Mouse (Mus musculus) ZHBTc4 (cell line): Measurements from ENCODE around the gene Gm45623.
A peak's percentile ranks its signal among the peaks of the same experiment; 100 is the strongest.

Source experiments
- DNase-seq: peaks from one replicate; pipeline ENCODE4 v3.0.0-alpha.2; 2011; ENCODE audit warnings: low read depth, low spot score

Gene Gm45623

DNA sequence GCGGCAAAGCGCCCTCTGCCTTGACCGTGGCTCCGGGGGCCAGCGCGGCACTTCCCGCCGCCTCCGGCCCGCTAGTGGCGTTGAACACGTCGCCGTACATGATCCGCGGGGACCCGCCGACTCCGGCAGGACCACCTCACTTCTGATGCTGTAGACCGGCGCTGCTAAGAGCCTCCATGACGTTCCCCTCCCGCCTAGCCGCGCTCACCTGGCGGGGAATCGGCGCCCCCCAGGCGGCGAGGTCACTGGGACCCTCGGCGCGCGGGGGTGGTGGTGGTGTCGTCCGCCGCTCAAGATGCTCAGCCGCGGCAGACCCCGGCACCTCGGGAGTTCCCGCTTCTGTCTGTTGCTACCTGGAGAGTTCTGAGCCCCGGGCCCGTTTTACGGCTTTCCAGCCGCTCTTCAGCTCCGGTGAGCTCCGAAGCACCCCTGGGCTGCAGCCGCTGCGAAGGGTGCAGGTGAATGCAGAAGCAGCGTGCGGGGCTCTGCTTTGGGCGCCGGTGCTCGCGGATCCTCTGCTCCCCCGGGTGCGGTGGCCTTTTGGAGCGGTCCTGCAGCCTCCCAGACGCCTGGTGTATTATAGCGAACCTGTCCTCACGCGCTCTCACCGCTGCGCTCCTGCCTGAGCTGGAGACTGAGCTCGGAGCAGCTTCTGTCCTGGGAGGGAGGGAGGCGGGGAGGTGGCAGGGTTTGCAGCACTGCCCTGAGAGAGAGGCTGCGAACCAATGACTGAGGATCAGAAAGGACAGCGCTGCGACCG lies at the start of gene Gm45623:
Gm45623 (minus strand) TSS at position 636 of the 760 bp plus-strand sequence.
- peak; percentile 70 for DNase-seq

DNA sequence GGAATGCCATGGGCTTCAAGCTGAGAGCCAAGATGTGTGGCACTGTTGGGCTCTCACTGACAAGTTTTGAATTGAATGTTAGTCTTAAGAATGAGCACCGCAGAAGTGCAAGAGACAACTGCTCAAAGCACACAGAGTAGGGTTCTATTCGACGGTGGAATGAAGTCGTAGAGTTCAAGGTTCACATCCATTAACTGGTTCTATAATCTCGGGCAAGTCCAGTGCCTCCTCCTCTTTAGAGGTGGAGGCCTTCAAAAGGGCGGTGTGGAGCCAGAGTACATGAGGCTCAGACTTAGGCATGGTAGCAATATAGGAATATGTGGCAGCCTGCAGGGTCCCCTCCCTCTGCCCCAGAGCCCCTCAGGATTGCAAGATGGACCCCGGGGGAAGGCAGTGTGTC lies 43.8 kb upstream of the Gm45623 start:
- DNase-seq, result no peak

DNA sequence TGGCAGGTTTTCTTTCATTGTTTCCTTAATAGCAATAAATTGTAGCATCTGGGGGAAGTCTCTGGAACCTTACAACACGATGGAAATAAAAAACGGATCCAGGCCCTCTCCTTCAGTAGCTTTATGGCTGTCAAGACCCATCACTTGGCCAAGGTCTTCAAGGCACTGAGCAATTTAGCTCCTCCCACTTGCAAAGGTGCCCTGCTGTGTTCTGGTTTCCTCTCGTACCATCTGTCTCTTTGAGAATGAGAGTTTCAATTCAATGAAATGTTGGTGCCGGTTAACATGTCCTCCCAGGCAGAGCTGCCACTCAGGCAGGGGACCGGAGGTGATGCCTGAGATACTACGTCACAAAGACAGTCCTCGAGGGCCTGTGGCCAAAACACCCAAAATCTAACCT lies 41.9 kb upstream of the Gm45623 start:
- DNase-seq, result no peak

DNA sequence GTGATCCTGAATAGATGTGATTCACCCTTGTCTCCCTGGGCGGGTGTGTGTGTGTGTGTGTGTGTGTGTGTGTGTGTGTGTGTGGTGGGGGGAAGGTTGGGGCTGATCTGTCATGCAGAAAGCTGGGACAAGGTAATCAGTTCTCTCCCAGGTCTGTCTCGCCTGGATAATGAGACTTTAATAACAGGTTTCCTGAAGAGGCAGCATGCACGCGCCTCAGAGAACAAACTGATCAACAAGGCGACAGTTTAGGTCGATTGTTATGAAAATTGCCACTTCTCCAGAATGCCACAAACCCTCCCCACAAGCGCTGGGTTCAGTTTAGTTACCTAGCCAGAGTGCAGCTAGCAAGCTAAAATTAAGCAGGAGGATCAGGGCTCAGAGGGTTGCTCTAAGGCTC lies 40.8 kb upstream of the Gm45623 start:
- DNase-seq, result peak; percentile 15

DNA sequence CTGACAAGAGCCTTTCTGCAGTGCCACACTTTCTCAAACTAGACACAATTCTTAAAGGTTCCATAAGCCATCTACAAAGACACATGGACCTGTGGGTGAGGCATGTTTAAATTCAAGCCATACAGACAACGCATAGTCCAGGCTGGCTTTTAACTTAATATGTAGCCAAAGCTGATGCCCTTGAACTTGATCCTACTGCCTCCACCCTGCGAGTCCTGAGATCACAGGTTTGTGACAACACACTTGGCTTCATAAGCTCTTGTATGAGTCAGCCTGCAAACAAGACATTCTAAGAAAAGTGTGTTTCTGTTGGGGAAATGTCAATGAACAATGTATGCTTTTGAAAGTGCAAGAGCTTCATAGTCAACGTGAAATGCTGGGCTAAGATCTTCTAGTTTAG lies 39.2 kb upstream of the Gm45623 start:
- DNase-seq, result no peak

DNA sequence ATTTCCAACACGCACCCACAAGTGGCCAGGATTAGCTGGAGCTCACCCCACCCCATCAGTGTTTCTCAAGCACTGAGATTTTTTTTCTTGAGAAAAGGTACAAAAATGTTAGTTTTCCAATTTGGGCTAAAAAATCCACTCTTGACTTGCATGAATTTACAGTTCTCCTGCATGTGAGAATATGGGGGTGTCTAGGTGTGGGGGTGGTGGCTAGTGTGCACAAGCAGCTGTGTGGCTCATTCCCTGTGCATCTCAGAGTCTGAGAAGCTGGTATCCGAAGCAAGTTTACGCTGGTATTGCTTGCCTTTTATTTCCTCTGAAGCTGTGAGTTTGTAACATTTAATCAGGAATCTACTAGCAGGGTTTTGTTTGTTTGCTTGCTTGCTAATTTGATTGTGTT lies 37.1 kb upstream of the Gm45623 start:
- DNase-seq, result no peak

DNA sequence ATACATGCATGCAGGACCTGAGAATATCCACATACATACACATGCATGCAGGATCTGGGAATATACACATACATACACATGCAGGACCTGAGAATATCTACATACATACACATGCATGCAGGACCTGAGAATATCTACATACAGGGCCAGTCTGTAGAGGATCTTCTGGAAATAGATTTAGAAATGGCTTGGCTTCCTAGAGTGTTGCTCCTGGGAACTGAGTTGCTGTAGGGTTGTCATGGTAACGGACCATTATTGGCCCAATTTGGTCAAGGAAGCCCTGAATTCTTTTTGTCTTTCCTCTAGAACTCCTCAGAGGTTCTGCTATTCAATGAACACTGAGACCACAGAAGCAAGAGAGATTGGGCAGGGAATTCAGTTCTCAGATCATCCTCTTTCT lies 29.0 kb upstream of the Gm45623 start:
- no peak for DNase-seq

DNA sequence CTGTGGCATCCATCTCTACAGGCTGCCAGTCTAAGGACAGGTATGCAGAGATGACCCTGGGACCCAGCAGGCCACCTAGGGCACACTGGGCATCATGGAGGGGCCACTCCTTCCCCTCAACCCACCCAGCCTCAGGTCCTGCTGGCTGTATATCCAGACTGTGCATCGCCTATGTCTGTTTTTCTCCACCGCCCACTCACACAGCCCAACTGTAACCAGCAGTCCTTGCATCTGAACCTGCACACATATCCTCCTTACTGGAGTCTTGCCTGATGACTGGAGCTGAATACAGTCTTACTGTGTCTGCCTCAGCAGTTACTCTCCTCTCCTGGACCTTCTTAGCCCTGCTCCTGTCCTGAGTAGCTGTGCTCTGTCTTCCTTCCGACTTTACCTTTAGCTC lies 28.1 kb upstream of the Gm45623 start:
- no peak for DNase-seq

DNA sequence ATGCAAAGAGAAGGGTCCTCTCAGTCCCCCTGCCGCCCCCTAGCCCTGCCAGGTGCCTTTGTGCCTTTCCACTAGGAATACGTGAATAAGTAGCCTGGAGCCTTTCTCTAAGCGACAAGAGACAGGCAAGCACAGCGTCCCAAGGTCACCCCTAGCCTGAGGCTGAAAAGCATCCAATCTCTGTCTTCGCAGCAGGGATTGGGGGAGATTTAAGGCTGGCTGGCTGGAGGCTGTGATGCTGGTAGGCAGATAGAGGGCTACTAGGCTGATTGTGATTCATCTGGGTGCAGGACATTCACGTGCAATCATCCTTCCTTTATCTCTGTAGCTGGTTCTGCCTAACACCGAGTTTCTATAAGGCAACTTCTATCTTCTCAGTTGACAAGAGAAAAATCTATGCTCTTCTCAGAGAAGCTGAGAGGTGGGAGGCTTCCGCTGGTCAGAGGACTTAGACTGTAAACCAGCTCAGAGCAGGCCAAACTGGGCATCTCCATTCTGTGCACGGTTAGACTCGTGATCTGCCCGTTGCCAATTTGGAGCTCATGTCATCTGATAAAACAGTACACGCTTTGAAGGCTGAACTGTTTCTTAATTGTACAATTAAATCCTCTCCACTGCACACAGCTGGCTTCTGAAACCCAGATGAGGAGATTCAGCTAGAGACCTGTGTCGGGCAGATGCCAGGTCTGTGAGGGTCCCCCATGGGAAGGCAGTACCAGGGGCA lies 27.3 kb upstream of the Gm45623 start:
- peak; percentile 77 for DNase-seq

DNA sequence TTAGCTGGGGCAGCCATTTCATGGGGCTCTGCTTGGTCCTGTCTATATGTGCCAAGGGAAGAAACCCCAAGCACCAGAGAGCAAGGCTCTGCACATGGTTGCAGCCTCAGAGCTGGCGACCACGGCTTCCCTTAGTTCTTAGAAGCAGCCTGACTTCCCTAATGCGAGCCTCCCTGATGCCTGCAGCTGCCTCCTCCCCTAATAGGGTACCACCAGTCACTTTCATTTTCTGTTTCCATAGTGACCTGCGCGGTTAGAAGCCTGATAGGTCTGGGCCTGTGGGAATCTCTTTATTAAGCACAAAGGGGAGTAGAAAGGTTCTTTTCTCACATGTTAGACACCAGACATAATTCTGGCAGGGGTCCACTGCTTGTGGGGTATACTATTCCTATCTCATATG lies 20.7 kb upstream of the Gm45623 start:
- DNase-seq, result no peak

DNA sequence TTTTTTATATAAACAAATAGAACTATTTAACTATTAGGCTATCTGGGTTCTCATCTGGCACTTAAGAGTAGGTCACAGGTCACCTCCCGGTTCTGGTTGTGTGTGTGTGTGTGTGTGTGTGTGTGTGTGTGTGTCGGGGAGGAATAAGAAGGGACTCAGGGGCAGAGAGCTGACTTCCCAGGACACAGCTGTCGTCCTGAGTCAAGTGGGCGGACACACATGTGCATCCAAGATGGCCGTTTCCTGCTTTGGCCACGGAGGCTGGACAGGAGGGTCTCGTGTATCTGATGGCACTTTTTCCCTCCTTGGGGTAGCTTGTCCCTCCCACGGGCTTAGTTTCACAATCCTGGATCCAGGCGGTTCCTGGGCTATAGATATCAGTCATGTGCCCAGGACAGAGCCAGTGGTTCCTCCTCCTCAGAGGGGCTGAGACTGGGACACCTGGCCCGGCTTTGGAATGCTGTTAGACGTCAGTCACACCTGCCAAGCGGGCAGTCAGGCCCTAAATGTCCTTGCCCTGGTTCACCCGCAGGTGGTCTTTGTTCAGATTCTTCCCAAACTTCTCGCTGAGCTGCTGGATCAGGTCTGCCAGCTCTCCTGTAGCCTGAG lies 19.7 kb upstream of the Gm45623 start:
- DNase-seq, result no peak

DNA sequence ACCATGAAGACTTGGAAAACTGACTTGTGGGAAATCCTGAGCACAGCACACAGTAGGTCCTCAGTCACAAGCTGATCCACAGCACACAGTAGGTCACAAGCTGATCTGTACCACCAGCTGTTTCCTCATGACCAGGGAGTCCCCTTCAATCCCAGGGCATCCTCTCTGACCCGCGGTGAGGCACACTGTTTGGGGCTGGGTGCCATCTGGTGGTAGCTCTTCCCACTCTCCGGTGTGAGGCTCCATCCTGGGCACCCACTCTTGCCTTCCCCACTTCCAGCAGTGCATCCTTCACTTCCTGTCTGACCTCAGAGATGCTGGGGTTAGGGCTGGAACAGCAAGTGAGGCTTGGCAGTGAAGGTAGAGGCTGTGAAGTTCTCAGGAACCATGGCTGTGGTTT lies 19.0 kb upstream of the Gm45623 start:
- no peak for DNase-seq

DNA sequence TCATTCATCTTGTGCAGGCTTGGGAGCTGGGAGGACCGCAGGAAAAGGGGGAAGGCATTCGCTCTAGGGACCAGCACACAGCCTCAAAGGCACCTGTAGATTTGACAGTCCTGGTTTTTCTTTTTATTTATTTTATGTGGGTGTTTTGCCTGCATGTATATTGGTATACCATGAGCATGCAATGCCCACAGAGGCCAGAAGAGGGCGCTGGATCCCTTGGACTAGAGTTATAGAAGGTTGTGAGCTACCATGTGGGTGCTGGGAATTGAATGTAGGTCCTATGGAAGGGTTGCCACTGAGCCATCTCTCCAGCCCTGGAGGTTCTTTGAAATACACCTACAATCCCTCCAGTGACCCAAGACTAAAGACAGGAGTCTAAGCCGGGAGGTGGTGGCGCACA lies 17.2 kb upstream of the Gm45623 start:
- DNase-seq, result peak; percentile 35

DNA sequence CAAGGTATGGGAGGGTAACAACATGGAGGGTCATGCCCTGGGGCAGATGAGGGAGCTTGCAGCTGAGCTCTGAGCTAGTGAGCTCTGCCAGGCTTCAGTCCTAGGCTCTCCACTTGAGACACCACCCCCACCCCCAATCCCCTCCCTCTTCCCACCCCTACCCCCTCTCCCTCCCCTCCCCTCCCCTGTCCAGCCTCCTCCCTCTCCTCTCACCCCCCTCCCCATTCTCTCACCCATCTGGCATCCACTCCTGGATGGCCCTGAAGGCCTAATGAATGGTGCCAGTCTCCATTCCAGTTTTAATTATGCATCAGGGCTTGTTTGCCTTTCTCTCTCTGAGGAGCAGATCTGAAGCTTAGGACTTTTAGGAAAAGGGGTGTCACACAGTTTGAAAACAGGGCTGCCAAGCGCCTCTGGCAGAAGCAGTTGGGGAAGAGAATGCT lies 16.5 kb upstream of the Gm45623 start:
- no peak for DNase-seq

DNA sequence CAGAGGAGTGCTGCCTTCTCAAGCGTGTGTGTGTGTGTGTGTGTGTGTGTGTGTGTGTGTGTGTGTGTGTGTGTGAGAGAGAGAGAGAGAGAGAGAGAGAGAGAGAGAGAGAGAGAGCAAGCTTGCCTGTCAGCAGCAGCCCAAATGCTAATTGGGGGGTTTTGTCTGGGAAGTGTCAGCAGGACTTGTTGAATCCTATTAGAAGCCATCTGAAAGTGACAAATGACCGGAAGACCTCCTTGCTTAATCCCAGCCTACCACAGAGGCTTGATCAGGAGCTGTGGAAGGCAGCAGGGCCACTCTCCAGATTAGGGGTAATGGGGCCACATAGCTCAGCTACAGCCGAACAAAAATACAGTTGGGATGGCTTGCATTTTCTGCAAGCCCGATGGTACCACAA lies 15.8 kb upstream of the Gm45623 start:
- no peak for DNase-seq

DNA sequence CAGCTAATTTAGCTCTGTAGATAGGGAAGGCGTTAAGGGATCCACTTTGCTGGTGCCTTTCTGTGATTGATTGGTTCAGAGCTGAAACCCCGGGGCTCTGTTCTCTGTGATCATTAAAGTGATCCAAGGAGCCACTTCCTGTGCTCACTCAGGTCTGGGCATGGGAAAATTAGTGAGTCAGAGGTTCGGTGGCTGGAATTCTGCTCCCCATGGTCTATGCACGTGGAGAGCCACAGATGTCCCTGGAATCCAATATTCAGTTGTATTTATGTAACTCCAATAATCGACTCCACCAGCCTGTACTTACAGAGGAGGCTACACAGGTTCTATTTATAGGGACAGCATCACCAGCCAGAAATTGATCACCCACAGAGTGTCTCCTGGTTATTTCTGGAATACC lies 12.6 kb upstream of the Gm45623 start:
- DNase-seq, result no peak

DNA sequence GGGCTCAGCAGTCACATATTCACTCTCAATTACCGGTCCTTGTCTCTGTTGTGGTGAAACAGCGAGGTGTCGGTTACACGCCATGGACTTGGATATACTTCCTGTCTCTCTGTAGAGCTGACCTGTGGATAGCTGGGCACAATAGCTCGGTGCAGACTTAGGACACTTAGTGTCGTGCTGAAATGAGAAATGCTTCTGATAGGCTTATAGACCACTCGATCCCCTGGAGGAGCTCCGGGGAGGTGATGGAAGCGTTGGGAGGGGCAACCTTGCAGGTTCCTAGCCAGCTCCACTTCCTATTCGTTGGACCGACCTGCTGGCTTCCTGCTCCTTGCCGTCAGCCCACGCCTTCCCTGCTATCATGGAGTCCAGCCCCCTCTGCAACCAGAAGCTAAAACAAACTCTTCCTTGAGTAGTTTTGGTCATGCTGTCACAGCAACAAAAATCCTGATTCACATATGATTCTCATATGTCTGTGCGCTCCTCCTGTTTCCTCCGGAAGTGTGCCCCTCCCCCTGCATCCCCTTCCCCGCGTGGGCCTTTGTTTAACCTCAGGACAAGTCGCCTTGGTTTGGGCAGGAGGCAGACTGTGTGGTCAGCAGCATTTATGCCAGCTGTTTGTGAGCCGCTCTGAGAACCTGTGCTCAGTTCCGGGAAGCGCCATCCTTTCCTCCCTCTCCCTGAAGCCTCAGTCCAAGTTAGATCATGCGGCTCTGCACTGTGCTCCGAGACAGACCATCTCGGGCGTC lies 11.8 kb upstream of the Gm45623 start:
- peak; percentile 29 for DNase-seq

DNA sequence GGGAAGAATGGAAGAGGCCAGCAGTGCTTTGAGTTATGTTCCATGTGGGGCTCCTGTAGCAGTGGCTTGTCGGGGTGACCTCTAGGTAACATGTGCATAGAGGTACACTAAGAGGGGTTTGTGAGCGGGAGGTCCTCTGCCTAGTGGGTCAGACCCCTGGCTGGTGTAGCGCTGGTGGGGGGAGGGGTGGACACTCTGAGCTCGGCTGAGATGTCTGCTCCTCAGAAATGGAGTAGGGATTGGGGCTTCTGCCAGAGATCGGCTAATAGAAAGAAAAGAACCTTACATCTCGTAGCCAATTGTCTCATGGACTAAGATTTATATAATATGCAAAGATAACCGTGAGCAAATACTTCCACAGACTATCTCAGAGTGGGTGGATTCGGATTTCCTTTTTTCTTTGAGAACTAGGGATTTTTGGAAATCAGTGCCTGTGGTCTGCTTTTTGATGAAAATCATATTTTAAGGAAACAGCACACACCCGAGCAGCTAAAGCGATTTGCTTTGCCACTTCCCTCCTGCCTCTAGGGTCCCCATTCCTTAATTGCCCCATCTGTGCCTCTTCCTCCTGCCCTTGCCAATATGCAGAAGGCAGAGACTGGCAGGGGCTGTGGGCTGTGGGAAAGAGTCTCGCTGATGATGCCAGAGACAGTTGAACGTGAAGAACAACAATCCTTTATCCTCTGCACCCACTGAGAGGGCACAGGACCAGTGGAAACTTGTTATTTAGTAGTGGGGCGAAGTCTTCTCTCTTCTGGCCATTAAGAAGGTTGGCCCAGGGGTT lies 9.0 kb upstream of the Gm45623 start:
- no peak for DNase-seq

DNA sequence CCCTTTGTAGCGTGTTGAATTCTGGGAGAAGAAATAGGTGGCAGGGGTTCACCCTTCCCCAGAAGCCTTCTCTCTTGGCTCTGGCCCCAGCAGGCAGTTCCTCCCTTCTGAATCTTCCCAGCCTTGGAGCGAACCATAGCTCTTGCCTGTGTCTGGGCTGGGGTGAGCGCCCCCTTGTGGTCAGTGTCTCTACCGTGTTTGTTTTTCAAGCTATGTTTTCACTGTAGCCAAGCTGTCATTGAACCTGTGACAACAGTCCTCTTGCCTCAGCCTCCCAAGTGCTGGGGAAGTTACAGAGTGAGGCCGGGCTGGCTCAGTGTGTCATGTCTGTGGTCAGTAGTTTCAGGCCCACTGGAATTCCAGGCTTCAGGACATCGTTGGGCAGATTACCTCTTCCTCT lies 4.9 kb upstream of the Gm45623 start:
- DNase-seq, result peak; percentile 90

DNA sequence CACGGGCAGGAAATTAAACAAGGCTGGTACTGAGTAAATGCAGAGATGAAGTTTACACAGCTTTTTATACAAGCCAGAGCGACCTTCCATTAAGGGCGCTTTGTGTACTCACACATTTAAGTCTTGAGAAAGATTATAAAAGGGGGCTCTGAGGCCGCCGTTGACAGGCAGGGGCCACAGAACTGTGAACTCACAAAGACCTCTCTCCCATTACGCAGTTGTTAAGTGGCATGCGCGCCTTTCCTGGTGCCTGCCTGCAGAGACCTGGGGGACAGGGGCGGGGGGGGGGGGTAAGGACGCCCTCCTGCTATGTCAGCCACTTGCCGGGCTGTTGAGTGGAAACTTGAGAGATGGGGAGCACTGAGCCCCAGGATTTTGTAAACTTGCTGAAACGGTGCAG lies 3.6 kb upstream of the Gm45623 start:
- DNase-seq, result no peak

DNA sequence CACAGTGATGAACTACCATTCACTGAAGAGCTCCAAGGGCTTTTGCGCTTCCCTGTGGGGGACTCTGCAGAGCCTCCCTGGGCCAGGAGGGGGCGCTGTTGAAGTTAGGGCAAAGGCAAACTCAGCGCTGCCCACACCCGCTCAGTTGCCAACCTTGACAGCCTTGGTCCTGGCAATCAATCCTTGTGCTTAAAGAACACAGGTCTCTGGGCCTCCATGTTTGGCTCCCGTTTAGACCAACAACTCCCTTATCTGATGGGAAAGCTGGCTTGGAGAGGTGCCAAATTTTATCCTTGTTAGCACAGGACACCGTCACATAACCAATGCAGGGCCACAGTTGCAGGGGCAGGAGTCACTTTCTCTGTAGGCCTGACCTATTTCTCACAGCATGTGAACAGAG lies 2.2 kb upstream of the Gm45623 start:
- peak; percentile 70 for DNase-seq
